Mouse (Mus musculus) midbrain, postnatal 0 days (tissue): ENCODE data around the gene Zfp629. TPM values are rescaled to one million over a fixed set of nuclear protein-coding genes. Genes with fewer than 3 reads are reported as not detected.
A peak's percentile ranks its signal among the peaks of the same experiment; 100 is the strongest.
"Not testable (repeated sequence)": the region's sequence is repeated elsewhere in the genome, so short reads cannot be mapped to it uniquely, and the experiment has no call there.

ENCODE experiments used
- ATAC-seq: fragments of 200-750 bp; cut with Nextera tagmentation; 2 replicates; pipeline ENCODE4 v1.8.0; 2017; ENCODE audit warnings: moderate number of reproducible peaks, mild to moderate bottlenecking, moderate TSS enrichment, moderate library complexity; ENCODE audit not compliant: low FRiP score
- DNase-seq: peaks from one replicate; pipeline ENCODE4 v3.0.0-alpha.2; 2015; ENCODE audit warnings: low spot score
- H3K27ac ChIP-seq: fragments of 300-500 bp; sonication (generic); 2 replicates; pipeline ENCODE4 v1.5.1; 2014; ENCODE audit warnings: low read depth, mild to moderate bottlenecking, low read length, mixed read lengths
- H3K27me3 ChIP-seq: fragments of 300-500 bp; sonication (generic); 2 replicates; pipeline ENCODE4 v1.6.1; 2014; ENCODE audit warnings: low read length, control low read depth, mixed read lengths; ENCODE audit not compliant: insufficient read depth
- H3K36me3 ChIP-seq: fragments of 300-500 bp; sonication (generic); 2 replicates; pipeline ENCODE4 v1.6.1; 2014; ENCODE audit warnings: low read length, control low read depth, mixed read lengths; ENCODE audit not compliant: insufficient read depth
- H3K4me1 ChIP-seq: fragments of 300-500 bp; sonication (generic); 2 replicates; pipeline ENCODE4 v1.6.1; 2014; ENCODE audit warnings: mild to moderate bottlenecking, control low read depth, antibody characterized with exemption, low read length, mixed read lengths; ENCODE audit not compliant: insufficient read depth
- H3K4me2 ChIP-seq: fragments of 300-500 bp; sonication (generic); 2 replicates; pipeline ENCODE4 v1.6.1; 2014; ENCODE audit warnings: low read depth, mild to moderate bottlenecking, low read length, mixed read lengths; ENCODE audit not compliant: poor library complexity, severe bottlenecking
- H3K4me3 ChIP-seq: fragments of 300-500 bp; sonication (generic); 2 replicates; pipeline ENCODE4 v1.5.1; 2014; ENCODE audit warnings: low read depth, mild to moderate bottlenecking, low read length, moderate library complexity
- H3K9ac ChIP-seq: fragments of 300-500 bp; sonication (generic); replicated peaks from 2 replicates; pipeline ENCODE4 v1.6.1; 2014; ENCODE audit warnings: mild to moderate bottlenecking, low read length, moderate library complexity, mixed read lengths; ENCODE audit not compliant: poor library complexity, severe bottlenecking
- H3K9me3 ChIP-seq: fragments of 300-500 bp; sonication (generic); 2 replicates; pipeline ENCODE4 v1.6.1; 2016; ENCODE audit warnings: low read length, control low read depth
- CTCF ChIP-seq: IDR thresholded peaks from 2 replicates; pipeline ENCODE4 v1.5.1; 2016; ENCODE audit warnings: antibody characterized with exemption, mild to moderate bottlenecking
- WGBS: fragments of 180-500 bp; shearing (Covaris S2); extraction: QIAGEN DNeasy Blood & Tissue Kit; methylation state at CpG from one replicate; pipeline ENCODE4 v1.1.7; 2014; 5-methylcytosine and 5-hydroxymethylcytosine counted together
- polyA plus RNA-seq: library from polyadenylated mRNA; unstranded; fragments of >200 nt; fragmentation: Nextera tagmentation; extraction: Ambion mirVana; gene quantifications from 2 replicates; pipeline ENCODE4 v1.2.1, GENCODE M21; 2015
- total RNA-seq: library from RNA; depleted of rRNA; stranded (reverse); fragments of >200 nt; gene quantifications from 2 replicates; pipeline ENCODE4 v1.2.3, GENCODE M21; 2014

Zfp629 gene
- total and polyA plus RNA-seq, 2 experiments from 2014 or later, result 15.5 to 42.6 TPM

GRCm38 (mm10) chr7:127626039-127626438, 10.4 kb upstream of the Zfp629 start:
- no peak for TF ChIP-seq CTCF
- H3K27me3 ChIP-seq, result no peaks in the 10 kb centered on the region
- H3K9ac ChIP-seq, result no peak overlapping the region
- H3K36me3 ChIP-seq, result no peaks in the 10 kb centered on the region
- 98% methylated on average over 7 of the region's 7 CpGs for WGBS
- ATAC-seq (no peak), DNase-seq (no peak)
- H3K4me2 ChIP-seq, result no peak overlapping the region
- no peaks in the 10 kb centered on the region for H3K9me3 ChIP-seq
- no peak overlapping the region for H3K4me3 ChIP-seq
- H3K27ac ChIP-seq, result no peak overlapping the region
- no peaks in the 10 kb centered on the region for H3K4me1 ChIP-seq

DNA sequence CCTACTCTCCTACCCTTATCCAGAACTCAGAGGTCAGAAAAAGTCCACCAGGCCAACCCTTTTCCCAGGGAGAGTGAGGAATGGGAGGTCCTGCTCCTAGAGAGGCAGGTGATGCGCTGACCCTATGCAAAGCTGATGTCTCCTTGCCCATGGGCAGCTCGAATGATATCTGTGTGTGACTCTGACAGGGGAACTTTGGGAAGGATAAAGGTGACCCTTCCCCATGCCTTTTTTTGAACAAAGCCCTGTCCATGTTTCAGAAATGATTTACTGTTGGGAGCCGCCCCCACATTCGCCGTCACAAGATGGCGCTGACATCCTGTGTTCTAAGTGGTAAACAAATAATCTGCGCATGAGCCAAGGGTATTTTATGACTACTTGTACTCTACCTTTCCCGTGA, 2.8 kb upstream of the Zfp629 start:
- not testable (repeated sequence) for H3K4me3 ChIP-seq, H3K27ac ChIP-seq, ATAC-seq, H3K36me3 ChIP-seq, DNase-seq, H3K4me2 ChIP-seq, H3K27me3 ChIP-seq, H3K9me3 ChIP-seq, H3K4me1 ChIP-seq, H3K9ac ChIP-seq
- 91% methylated on average over 7 of the region's 8 CpGs for WGBS

DNA sequence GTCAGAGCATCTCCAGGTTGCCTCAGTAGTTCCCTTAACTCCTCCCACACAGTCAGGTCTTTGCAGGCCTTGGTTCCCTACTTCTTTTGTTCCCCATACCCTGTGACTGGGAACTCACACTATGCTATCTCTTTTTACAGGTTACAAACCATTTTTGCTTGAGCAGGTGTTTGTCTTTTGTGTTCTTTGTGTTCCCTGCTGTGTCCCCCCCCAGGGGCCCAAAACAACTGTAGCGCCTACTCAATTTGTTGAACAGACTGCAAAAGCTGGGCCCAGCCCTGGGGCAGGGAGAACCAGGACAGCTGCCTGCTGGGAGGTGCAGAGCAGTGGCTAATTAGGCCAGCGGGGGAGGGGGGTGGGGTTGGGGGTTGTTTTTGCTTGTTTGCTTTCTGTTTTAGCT, 2.4 kb upstream of the Zfp629 start:
- 31% methylated on average over 2 of the region's 2 CpGs for WGBS
- no peak for TF ChIP-seq CTCF
- Histone ChIP-seq H3K36me3 (no peaks in the 10 kb centered on the region), H3K27ac (no peak overlapping the region), H3K4me3 (no peak overlapping the region), H3K27me3 (no peaks in the 10 kb centered on the region), H3K4me2 (no peak overlapping the region), H3K9ac (no peak overlapping the region), H3K9me3 (no peaks in the 10 kb centered on the region), H3K4me1 (peaks cover 6% of the 10 kb centered on the region; the same call in 1 of the 2 replicates)
- DNase-seq (no peak), ATAC-seq (no peak)

DNA sequence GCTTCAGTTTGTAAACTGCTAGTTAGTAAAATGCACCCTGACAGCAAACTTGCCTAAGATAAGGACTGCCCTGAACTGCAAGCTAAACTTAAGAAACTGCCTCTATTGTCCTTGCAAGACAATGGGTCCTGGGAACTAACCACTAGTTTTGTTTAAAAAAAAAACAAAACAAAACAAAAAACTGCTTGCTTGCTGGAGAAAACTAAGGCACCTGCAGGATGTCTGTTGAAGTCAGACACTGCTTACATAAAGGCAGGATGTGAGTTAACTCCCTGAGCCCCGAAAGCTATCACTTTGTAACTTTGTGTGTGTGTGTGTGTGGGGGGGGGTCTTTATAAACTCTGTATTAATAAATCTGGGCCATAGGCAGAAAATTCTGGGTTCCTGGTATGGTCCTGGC, 1.3 kb upstream of the Zfp629 start:
- Histone ChIP-seq H3K27me3 (no peaks in the 10 kb centered on the region), H3K36me3 (peaks cover 7% of the 10 kb centered on the region), H3K9ac (no peak overlapping the region), H3K9me3 (no peaks in the 10 kb centered on the region), H3K4me3 (no peak overlapping the region), H3K27ac (no peak overlapping the region), H3K4me1 (peaks cover 6% of the 10 kb centered on the region; the same call in 1 of the 2 replicates), H3K4me2 (no peak overlapping the region)
- no peak for TF ChIP-seq CTCF
- DNase-seq (no peak), ATAC-seq (no peak)
- WGBS, result 75% methylated on average over 1 of the region's 1 CpGs

DNA sequence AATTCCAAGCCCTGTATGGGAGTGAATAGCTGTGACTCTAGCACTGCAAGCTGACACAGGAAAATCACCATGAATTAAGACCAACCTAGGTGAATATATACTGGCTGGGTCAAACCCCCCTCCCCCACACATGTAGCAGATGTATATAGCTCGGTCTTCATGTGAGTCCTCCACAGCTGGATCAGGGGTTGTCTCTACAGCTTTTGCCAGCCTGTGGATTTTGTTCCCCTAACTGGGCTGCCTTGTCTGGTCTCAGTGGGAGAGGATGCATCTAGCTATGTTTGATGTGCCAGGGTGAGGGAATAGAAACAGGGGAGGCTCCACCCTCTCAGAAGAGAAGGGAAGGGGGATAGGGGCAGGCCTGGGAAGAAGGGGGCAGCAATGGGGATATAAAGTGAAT, 739 bp upstream of the Zfp629 start:
- Histone ChIP-seq H3K9ac (no peak overlapping the region), H3K9me3 (no peaks in the 10 kb centered on the region), H3K27me3 (no peaks in the 10 kb centered on the region), H3K4me3 (peak overlapping the region; percentile 100), H3K36me3 (peaks cover 12% of the 10 kb centered on the region), H3K4me1 (peaks cover 6% of the 10 kb centered on the region; the same call in 1 of the 2 replicates), H3K4me2 (peak overlapping the region; percentile 93), H3K27ac (no peak overlapping the region)
- ATAC-seq, result no peak
- WGBS, result 29% methylated on average over 1 of the region's 1 CpGs
- DNase-seq, result no peak
- TF ChIP-seq CTCF, result no peak

DNA sequence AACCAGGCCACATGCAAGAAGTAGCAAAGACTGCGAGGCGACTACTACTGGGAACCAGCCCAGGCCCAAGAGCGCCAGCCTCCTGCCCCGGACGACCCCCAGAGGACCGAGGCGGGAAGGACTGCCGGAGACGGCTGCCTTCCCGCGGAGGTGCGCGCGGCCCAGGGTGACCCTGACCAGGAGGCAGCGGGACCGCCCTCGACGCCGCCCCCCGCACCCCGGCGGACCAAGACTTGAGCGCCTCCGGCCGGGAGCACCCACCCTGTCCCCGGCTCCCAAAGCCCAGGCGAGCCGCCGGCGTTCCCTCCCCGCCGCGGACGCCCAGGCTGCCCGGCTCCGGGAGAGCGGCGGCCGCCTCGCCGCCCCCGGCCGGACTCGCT, 1.1 kb downstream of the Zfp629 start:
- peak overlapping the region; percentile 94 for H3K9ac ChIP-seq
- no peaks in the 10 kb centered on the region for H3K9me3 ChIP-seq
- H3K4me1 ChIP-seq, result peaks cover 6% of the 10 kb centered on the region; the same call in 1 of the 2 replicates
- peak overlapping the region; percentile 96 for H3K27ac ChIP-seq
- peaks cover 30% of the 10 kb centered on the region for H3K36me3 ChIP-seq
- peak overlapping the region; percentile 100 for H3K4me3 ChIP-seq
- ATAC-seq (0 out of 2 replicates have a peak, but pooled peaks have one; percentile 45), DNase-seq (peak; percentile 11)
- no peak for TF ChIP-seq CTCF
- under 1% methylated on average over 17 of the region's 44 CpGs for WGBS
- H3K27me3 ChIP-seq, result no peaks in the 10 kb centered on the region
- peak overlapping the region; percentile 93 for H3K4me2 ChIP-seq
